Mouse (Mus musculus): ENCODE results near the gene Sez6l2. TPM values are rescaled to one million over a fixed set of nuclear protein-coding genes. Genes with fewer than 3 reads are reported as not detected.

The Sez6l2 gene
- polyA plus RNA-seq, 1 experiment from 2014 or later: 0.35 TPM

Other genes starting within 250 kb of the Sez6l2 start
- gene Coro1a, start 242.8 kb upstream of the Sez6l2 start, polyA plus RNA-seq (2016; fragmentation: Nextera tagmentation; extraction: Ambion mirVana): 10.0 and 21.7 TPM in 2 replicates
- 59.6 and 69.8 TPM in 2 replicates for gene Mapk3, start 191.0 kb upstream of the Sez6l2 start, polyA plus RNA-seq (2016; fragmentation: Nextera tagmentation; extraction: Ambion mirVana)
- 1.3 and 1.5 TPM in 2 replicates for gene Gdpd3, start 184.2 kb upstream of the Sez6l2 start, polyA plus RNA-seq (2016; fragmentation: Nextera tagmentation; extraction: Ambion mirVana)
- gene Ypel3, start 173.6 kb upstream of the Sez6l2 start, polyA plus RNA-seq (2016; fragmentation: Nextera tagmentation; extraction: Ambion mirVana): 43.4 and 66.0 TPM in 2 replicates
- 0.23 and 0.53 TPM in 2 replicates for gene Tbx6, start 169.1 kb upstream of the Sez6l2 start, polyA plus RNA-seq (2016; fragmentation: Nextera tagmentation; extraction: Ambion mirVana)
- 233 and 325 TPM in 2 replicates for gene Ppp4c, start 158.1 kb upstream of the Sez6l2 start, polyA plus RNA-seq (2016; fragmentation: Nextera tagmentation; extraction: Ambion mirVana)
- gene Fam57b, start 152.9 kb upstream of the Sez6l2 start, polyA plus RNA-seq (2016; fragmentation: Nextera tagmentation; extraction: Ambion mirVana): 0.06 and 0.38 TPM in 2 replicates
- not detected in 2 replicates for gene 4930451I11Rik, start 118.9 kb upstream of the Sez6l2 start, polyA plus RNA-seq (2016; fragmentation: Nextera tagmentation; extraction: Ambion mirVana)
- gene Doc2a, start 103.1 kb upstream of the Sez6l2 start, polyA plus RNA-seq (2016; fragmentation: Nextera tagmentation; extraction: Ambion mirVana): 0.28 and 0.64 TPM in 2 replicates
- 31.1 and 35.0 TPM in 2 replicates for gene Hirip3, start 88.6 kb upstream of the Sez6l2 start, polyA plus RNA-seq (2016; fragmentation: Nextera tagmentation; extraction: Ambion mirVana)
- gene Ino80e, start 88.2 kb upstream of the Sez6l2 start, polyA plus RNA-seq (2016; fragmentation: Nextera tagmentation; extraction: Ambion mirVana): 79.1 and 92.0 TPM in 2 replicates
- 33.2 and 39.2 TPM in 2 replicates for gene Taok2, start 65.9 kb upstream of the Sez6l2 start, polyA plus RNA-seq (2016; fragmentation: Nextera tagmentation; extraction: Ambion mirVana)
- 18.6 and 20.7 TPM in 2 replicates for gene Tmem219, start 27.6 kb upstream of the Sez6l2 start, polyA plus RNA-seq (2016; fragmentation: Nextera tagmentation; extraction: Ambion mirVana)
- 15.5 and 21.3 TPM in 2 replicates for gene Kctd13, start 21.7 kb upstream of the Sez6l2 start, polyA plus RNA-seq (2016; fragmentation: Nextera tagmentation; extraction: Ambion mirVana)
- not detected in 2 replicates for gene Asphd1, start 981 bp upstream of the Sez6l2 start, polyA plus RNA-seq (2016; fragmentation: Nextera tagmentation; extraction: Ambion mirVana)
- gene Cdipt, start 25.4 kb downstream of the Sez6l2 start, polyA plus RNA-seq (2016; fragmentation: Nextera tagmentation; extraction: Ambion mirVana): 87.4 and 89.3 TPM in 2 replicates
- 1.3 and 1.5 TPM in 2 replicates for gene Cdiptos, start 25.5 kb downstream of the Sez6l2 start, polyA plus RNA-seq (2016; fragmentation: Nextera tagmentation; extraction: Ambion mirVana)
- gene Mvp, start 64.1 kb downstream of the Sez6l2 start, polyA plus RNA-seq (2016; fragmentation: Nextera tagmentation; extraction: Ambion mirVana): 8.4 and 9.9 TPM in 2 replicates
- 0.41 TPM in 1 of 2 replicates, not detected in the other for gene Pagr1b, start 65.9 kb downstream of the Sez6l2 start, polyA plus RNA-seq (2016; fragmentation: Nextera tagmentation; extraction: Ambion mirVana)
- 64.1 and 99.6 TPM in 2 replicates for gene Pagr1a, start 66.8 kb downstream of the Sez6l2 start, polyA plus RNA-seq (2016; fragmentation: Nextera tagmentation; extraction: Ambion mirVana)
- 20.6 and 46.6 TPM in 2 replicates for gene Gm42742, start 70.5 kb downstream of the Sez6l2 start, polyA plus RNA-seq (2016; fragmentation: Nextera tagmentation; extraction: Ambion mirVana)
- gene Prrt2, start 70.6 kb downstream of the Sez6l2 start, polyA plus RNA-seq (2016; fragmentation: Nextera tagmentation; extraction: Ambion mirVana): 2.4 and 3.2 TPM in 2 replicates
- gene Maz, start 76.5 kb downstream of the Sez6l2 start, polyA plus RNA-seq (2016; fragmentation: Nextera tagmentation; extraction: Ambion mirVana): 41.5 and 66.9 TPM in 2 replicates
- 110 and 145 TPM in 2 replicates for gene Kif22, start 91.9 kb downstream of the Sez6l2 start, polyA plus RNA-seq (2016; fragmentation: Nextera tagmentation; extraction: Ambion mirVana)
- gene Zg16, start 136.8 kb downstream of the Sez6l2 start, polyA plus RNA-seq (2016; fragmentation: Nextera tagmentation; extraction: Ambion mirVana): not detected in 2 replicates
- gene AI467606, start 140.8 kb downstream of the Sez6l2 start, polyA plus RNA-seq (2016; fragmentation: Nextera tagmentation; extraction: Ambion mirVana): 0.73 and 1.0 TPM in 2 replicates
- 7.2 and 14.5 TPM in 2 replicates for gene Qprt, start 171.7 kb downstream of the Sez6l2 start, polyA plus RNA-seq (2016; fragmentation: Nextera tagmentation; extraction: Ambion mirVana)
- 0.06 and 0.50 TPM in 2 replicates for gene Spn, start 187.3 kb downstream of the Sez6l2 start, polyA plus RNA-seq (2016; fragmentation: Nextera tagmentation; extraction: Ambion mirVana)
- gene Cd2bp2, start 245.5 kb downstream of the Sez6l2 start, polyA plus RNA-seq (2016; fragmentation: Nextera tagmentation; extraction: Ambion mirVana): 49.1 and 61.0 TPM in 2 replicates